Mouse (Mus musculus) intestine, embryonic 15.5 days (tissue): ENCODE data around the gene Snx11. TPM values are rescaled to one million over a fixed set of nuclear protein-coding genes. Genes with fewer than 3 reads are reported as not detected.
"Not testable (repeated sequence)": the region's sequence is repeated elsewhere in the genome, so short reads cannot be mapped to it uniquely, and the experiment has no call there.

Experiments
- ATAC-seq: fragments of 200-750 bp; cut with Nextera tagmentation; 2 replicates; pipeline ENCODE4 v1.8.0; 2017; ENCODE audit warnings: moderate TSS enrichment, moderate library complexity
- H3K27ac ChIP-seq: fragments of 300-500 bp; sonication (generic); 2 replicates; pipeline ENCODE4 v1.5.1; 2015; ENCODE audit warnings: mild to moderate bottlenecking, inconsistent platforms
- H3K27me3 ChIP-seq: fragments of 300-500 bp; sonication (generic); replicated peaks from 2 replicates; pipeline ENCODE4 v1.6.1; 2015; ENCODE audit warnings: inconsistent platforms
- H3K36me3 ChIP-seq: fragments of 300-500 bp; sonication (generic); 2 replicates; pipeline ENCODE4 v1.6.1; 2015; ENCODE audit warnings: inconsistent platforms
- H3K4me1 ChIP-seq: fragments of 300-500 bp; sonication (generic); replicated peaks from 2 replicates; pipeline ENCODE4 v1.6.1; 2015; ENCODE audit warnings: inconsistent platforms
- H3K4me2 ChIP-seq: fragments of 300-500 bp; sonication (generic); replicated peaks from 2 replicates; pipeline ENCODE4 v1.6.1; 2015; ENCODE audit warnings: mild to moderate bottlenecking, inconsistent platforms
- H3K4me3 ChIP-seq: fragments of 300-500 bp; sonication (generic); replicated peaks from 2 replicates; pipeline ENCODE4 v1.5.1; 2015; ENCODE audit warnings: inconsistent platforms
- H3K9ac ChIP-seq: fragments of 300-500 bp; sonication (generic); 2 replicates; pipeline ENCODE4 v1.6.1; 2015; ENCODE audit warnings: inconsistent platforms
- H3K9me3 ChIP-seq: fragments of 300-500 bp; sonication (generic); 2 replicates; pipeline ENCODE4 v1.6.1; 2016; ENCODE audit warnings: inconsistent platforms
- WGBS: fragments of 180-500 bp; shearing (Covaris S2); methylation state at CpG from one replicate; pipeline ENCODE4 v1.1.7; 2015; 5-methylcytosine and 5-hydroxymethylcytosine counted together
- polyA plus RNA-seq: library from polyadenylated mRNA; unstranded; fragments of >200 nt; fragmentation: Nextera tagmentation; extraction: Ambion mirVana; gene quantifications from 2 replicates; pipeline ENCODE4 v1.2.1, GENCODE M21; 2015

Snx11 gene
- polyA plus RNA-seq, 1 experiment from 2014 or later = 14.6 TPM

DNA sequence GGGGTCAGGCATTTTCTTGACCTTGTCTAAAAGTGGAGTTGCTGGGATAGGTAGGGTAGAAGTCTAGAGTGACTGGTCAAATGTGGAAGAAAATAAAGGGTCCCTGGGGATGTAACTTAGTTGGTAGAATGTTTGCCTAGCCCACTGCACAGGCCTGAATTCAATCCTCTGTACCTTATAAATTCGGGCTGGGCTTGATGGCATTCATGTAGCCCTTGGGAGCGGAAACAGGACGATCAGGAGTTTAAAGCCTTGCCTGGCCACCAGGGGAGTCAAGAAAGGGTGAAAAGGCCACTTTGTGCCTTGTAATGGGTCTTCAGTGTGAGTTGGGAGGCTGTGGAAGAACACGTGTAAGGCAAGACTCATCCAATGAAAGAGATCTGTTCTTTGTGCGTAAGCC is 12.6 kb upstream of the Snx11 start:
- H3K4me3 ChIP-seq = peak overlapping the region; percentile 97
- H3K9ac ChIP-seq = peak overlapping the region; percentile 92
- H3K4me1 ChIP-seq = peaks cover 10% of the 10 kb centered on the region
- H3K9me3 ChIP-seq = no peaks in the 10 kb centered on the region
- 0 out of 2 replicates have a peak overlapping the region, but pooled peaks have one; percentile 97 for H3K27ac ChIP-seq
- peak overlapping the region; percentile 66 for H3K4me2 ChIP-seq
- no peaks in the 10 kb centered on the region for H3K36me3 ChIP-seq
- 7% methylated on average over 5 of the region's 5 CpGs for WGBS
- H3K27me3 ChIP-seq = no peaks in the 10 kb centered on the region
- ATAC-seq = no peak

DNA sequence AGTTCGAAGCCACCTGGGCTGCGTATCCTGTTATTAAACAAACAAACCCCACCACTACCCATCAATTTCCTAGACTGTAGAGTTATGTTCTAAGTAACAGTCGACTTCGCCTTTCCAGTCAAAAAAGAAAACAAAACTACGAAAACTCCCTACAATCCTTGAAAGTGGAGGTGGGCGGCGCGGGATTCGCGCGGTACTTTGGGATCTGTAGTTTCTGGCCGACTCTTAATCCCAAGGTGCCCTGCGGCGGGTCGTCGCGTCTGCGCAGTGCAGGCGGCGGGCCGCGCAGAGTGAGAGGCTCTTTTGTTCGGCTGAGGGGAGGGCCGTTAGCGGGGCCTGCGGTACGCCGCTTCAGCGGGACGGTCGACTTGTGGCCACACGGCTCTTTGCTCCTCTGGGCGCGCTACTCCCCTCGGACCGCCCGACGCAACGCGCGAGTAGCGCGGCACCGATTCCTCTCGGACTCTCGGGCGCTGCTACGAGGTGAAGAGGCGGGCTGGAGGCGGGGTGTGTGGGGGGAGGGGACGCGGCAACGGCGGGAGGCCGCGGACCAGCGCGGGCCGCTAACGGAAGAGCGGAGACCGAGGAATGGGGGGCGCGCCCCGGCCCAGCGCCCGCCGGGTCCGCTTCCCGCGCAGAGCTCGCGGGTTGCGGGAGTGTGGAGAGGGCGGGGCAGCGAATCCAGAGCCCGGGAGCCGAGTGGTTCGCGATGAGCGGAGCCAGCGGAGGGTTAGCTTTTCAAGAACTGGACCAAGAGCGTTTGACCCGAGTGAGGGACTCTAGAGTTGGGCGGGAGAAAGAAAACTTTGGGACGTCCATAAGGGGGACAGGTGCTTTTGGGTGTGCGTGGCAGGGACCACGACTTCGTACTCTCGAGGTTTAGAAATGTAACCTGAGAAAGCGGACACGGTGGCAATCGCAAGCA is 11.8 kb upstream of the Snx11 start, which contains the start of gene Cbx1:
Gene Cbx1, plus strand, starts transcription at position 257 of the 925 bp plus-strand sequence.
- Histone ChIP-seq H3K27me3 (no peaks in the 10 kb centered on the region), H3K36me3 (no peaks in the 10 kb centered on the region), H3K27ac (peak within 1 kb of the TSS; percentile 97), H3K9me3 (no peaks in the 10 kb centered on the region), H3K9ac (peak within 1 kb of the TSS; percentile 92), H3K4me1 (peaks cover 10% of the 10 kb centered on the region), H3K4me3 (peak within 1 kb of the TSS; percentile 97), H3K4me2 (peak within 1 kb of the TSS; percentile 66)
- peak; percentile 99 for ATAC-seq
- WGBS = under 1% methylated on average over 92 of the region's 93 CpGs

DNA sequence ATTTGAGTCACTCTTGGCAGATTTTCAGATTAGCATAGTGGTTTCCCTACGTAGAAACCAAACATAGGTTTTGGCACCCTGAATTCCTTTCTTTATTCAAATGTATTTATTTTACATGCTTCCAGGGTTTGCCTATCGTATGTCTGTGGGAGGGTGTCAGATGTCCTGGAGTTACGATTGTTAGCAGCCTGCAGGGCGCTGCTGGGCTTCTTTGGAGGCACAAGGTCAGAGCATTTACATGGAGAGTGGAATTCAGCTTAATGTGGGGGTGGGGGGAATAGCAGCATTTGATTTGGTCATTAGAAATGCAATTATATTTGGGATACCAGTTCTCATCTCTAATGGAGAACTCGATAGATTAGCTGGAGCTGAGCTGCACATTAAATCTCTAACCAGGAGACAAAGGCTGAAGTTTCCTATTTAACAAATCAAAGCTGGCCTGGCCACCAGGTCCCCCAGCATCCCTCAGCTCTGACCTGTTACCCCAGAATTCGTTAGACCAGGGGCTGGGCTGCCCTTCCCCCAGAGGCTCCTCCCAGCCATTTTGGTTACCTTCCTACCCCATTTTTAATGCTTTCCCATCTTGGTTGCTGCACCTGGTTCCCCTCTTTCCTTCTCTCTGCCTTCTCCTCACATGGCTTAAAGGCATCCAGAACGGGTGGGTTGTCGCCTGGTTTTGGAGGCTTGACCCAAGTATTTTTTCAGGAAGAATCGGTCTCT is 9.5 kb upstream of the Snx11 start:
- Histone ChIP-seq H3K4me1 (peaks cover 10% of the 10 kb centered on the region), H3K4me3 (no peak overlapping the region), H3K9me3 (no peaks in the 10 kb centered on the region), H3K27ac (no peak overlapping the region), H3K4me2 (no peak overlapping the region), H3K36me3 (no peaks in the 10 kb centered on the region), H3K9ac (no peak overlapping the region), H3K27me3 (no peaks in the 10 kb centered on the region)
- WGBS = 39% methylated on average over 9 of the region's 9 CpGs
- no peak for ATAC-seq

GRCm38 (mm10) chr11:96784847-96785246 is 7.5 kb upstream of the Snx11 start:
- H3K27me3 ChIP-seq, H3K9me3 ChIP-seq, H3K4me1 ChIP-seq, H3K4me2 ChIP-seq, H3K36me3 ChIP-seq, H3K4me3 ChIP-seq, ATAC-seq, H3K27ac ChIP-seq, H3K9ac ChIP-seq: not testable (repeated sequence)
- WGBS = 17% methylated on average over 7 of the region's 7 CpGs

DNA sequence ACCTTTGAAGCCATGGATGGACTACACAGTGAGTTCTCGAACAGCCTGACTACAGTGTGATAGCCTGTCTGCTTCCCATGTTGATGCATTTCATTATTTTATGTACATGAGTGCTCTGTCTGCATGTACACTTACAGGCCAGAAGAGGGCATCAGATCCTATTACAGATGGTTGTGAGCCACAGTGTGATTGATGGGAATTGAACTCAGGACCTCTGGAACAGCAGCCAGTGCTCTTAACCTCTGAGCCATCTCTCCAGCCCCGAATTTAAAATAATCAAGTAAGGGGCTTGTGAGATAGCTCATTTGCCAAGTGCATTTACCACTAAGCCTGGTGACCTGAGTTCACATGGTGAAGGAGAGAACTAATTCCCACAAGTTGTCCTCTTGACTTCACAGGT is 4.1 kb upstream of the Snx11 start:
- no peaks in the 10 kb centered on the region for H3K9me3 ChIP-seq
- ATAC-seq = no peak
- no peaks in the 10 kb centered on the region for H3K36me3 ChIP-seq
- H3K4me3 ChIP-seq = no peak overlapping the region
- no peak overlapping the region for H3K4me2 ChIP-seq
- no peaks in the 10 kb centered on the region for H3K27me3 ChIP-seq
- WGBS = 64% methylated on average over 2 of the region's 2 CpGs
- peaks cover 4% of the 10 kb centered on the region for H3K4me1 ChIP-seq
- no peak overlapping the region for H3K27ac ChIP-seq
- no peak overlapping the region for H3K9ac ChIP-seq

GRCm38 (mm10) chr11:96780306-96780705 is 2.9 kb upstream of the Snx11 start:
- H3K27me3 ChIP-seq = no peaks in the 10 kb centered on the region
- no peak for ATAC-seq

GRCm38 (mm10) chr11:96778061-96778627 is 785 bp upstream of the Snx11 start:
- 68% methylated on average over 10 of the region's 10 CpGs for WGBS
- H3K36me3 ChIP-seq, ATAC-seq, H3K9me3 ChIP-seq, H3K4me1 ChIP-seq, H3K27me3 ChIP-seq: not testable (repeated sequence)
- Histone ChIP-seq H3K4me2 (peak overlapping the region; percentile 71), H3K27ac (0 out of 2 replicates have a peak overlapping the region, but pooled peaks have one; percentile 63), H3K9ac (peak overlapping the region; percentile 27; the same call in 1 of the 2 replicates), H3K4me3 (peak overlapping the region; percentile 70)

More at GRCm38 (mm10) chr11:96780306-96780705, 2.9 kb upstream of the Snx11 start:
- Histone ChIP-seq H3K9ac (no peak overlapping the region), H3K4me1 (peaks cover 10% of the 10 kb centered on the region), H3K4me3 (no peak overlapping the region), H3K36me3 (no peaks in the 10 kb centered on the region), H3K4me2 (no peak overlapping the region), H3K9me3 (no peaks in the 10 kb centered on the region), H3K27ac (no peak overlapping the region)
- WGBS = 76% methylated on average over 5 of the region's 5 CpGs

DNA sequence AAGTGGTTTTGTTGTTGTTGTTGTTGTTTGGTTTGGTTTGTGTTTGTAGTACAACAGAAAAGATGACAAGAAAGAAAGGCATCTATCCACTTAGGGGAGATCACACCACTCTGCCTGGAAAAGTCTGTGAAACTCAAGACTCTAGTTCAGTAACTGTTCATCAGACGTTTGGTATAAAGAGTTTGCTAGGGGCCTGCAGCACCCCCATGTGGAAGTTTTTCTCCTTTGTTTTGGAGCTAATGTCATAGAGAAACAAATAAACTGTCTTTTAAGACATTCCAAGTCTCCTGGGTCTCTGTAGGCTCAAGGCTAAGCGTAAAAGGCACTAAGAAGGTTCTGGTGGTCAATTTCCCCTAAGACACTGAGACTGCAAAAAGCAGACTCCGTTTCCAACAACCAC is 1.3 kb downstream of the Snx11 start:
- Histone ChIP-seq H3K27ac (no peak overlapping the region), H3K27me3 (no peaks in the 10 kb centered on the region), H3K9me3 (no peaks in the 10 kb centered on the region), H3K4me3 (0 out of 2 replicates have a peak overlapping the region, but pooled peaks have one; percentile 70), H3K9ac (peak overlapping the region; percentile 57), H3K4me2 (peak overlapping the region; percentile 71), H3K36me3 (peaks cover 8% of the 10 kb centered on the region; the same call in 1 of the 2 replicates), H3K4me1 (peaks cover 10% of the 10 kb centered on the region)
- ATAC-seq = no peak
- 45% methylated on average over 3 of the region's 3 CpGs for WGBS

- WGBS = 78% methylated on average over 7 of the region's 7 CpGs
- no peak for ATAC-seq
- Histone ChIP-seq H3K4me3 (no peak overlapping the region), H3K9me3 (no peaks in the 10 kb centered on the region), H3K36me3 (peaks cover 9% of the 10 kb centered on the region), H3K9ac (no peak overlapping the region), H3K4me2 (no peak overlapping the region), H3K4me1 (peaks cover 10% of the 10 kb centered on the region), H3K27me3 (no peaks in the 10 kb centered on the region), H3K27ac (no peak overlapping the region)
Observed at GRCm38 (mm10) chr11:96775665-96776064, 1.7 kb downstream of the Snx11 start.

DNA sequence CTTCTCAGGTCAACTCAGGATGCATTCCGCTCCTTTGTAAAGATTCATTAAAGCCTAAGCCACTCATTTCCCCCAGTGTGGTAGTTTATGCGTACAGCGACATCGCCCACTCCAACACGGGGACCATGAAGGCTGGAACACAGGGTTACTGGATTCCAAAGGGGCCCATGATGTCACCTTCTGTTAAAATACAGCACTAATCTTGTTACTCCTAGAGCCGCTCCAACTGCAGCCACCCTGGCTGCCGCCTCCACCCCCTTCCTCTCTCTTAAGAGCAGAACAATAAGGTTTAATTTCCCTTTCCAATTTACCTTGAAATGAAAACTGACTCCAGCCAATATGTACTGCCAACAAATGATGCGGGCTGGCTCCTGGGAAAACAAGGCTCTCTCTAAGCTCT is 2.3 kb downstream of the Snx11 start:
- H3K27me3 ChIP-seq = no peaks in the 10 kb centered on the region
- ATAC-seq = no peak
- 83% methylated on average over 8 of the region's 8 CpGs for WGBS
- peaks cover 13% of the 10 kb centered on the region for H3K36me3 ChIP-seq
- no peak overlapping the region for H3K9ac ChIP-seq
- H3K4me2 ChIP-seq = no peak overlapping the region
- peaks cover 10% of the 10 kb centered on the region for H3K4me1 ChIP-seq
- H3K4me3 ChIP-seq = no peak overlapping the region
- H3K27ac ChIP-seq = no peak overlapping the region
- H3K9me3 ChIP-seq = no peaks in the 10 kb centered on the region

DNA sequence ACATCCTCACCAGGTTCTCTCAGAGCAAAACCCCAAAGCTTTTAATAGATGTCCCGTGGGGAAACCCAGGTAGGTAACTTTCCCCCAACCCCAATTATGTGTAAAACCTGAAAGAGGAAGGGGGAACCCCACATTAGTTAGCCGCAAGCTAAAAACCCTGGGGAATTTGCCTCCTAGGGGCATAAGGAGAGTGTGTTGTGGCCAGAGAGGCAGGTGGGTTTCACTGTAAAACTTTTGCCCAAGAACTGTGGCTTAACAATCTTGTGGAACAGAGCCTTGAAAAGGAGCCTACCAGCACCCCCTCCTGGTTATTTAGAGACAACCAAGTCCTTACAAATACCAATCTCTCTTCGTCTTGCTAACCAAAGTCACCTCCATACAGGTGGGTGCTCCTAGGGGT is 2.8 kb downstream of the Snx11 start:
- no peak overlapping the region for H3K4me3 ChIP-seq
- H3K4me2 ChIP-seq = no peak overlapping the region
- ATAC-seq = no peak
- no peaks in the 10 kb centered on the region for H3K9me3 ChIP-seq
- no peak overlapping the region for H3K27ac ChIP-seq
- no peak overlapping the region for H3K9ac ChIP-seq
- 84% methylated on average over 3 of the region's 3 CpGs for WGBS
- H3K36me3 ChIP-seq = peaks cover 13% of the 10 kb centered on the region
- peaks cover 10% of the 10 kb centered on the region for H3K4me1 ChIP-seq
- no peaks in the 10 kb centered on the region for H3K27me3 ChIP-seq

DNA sequence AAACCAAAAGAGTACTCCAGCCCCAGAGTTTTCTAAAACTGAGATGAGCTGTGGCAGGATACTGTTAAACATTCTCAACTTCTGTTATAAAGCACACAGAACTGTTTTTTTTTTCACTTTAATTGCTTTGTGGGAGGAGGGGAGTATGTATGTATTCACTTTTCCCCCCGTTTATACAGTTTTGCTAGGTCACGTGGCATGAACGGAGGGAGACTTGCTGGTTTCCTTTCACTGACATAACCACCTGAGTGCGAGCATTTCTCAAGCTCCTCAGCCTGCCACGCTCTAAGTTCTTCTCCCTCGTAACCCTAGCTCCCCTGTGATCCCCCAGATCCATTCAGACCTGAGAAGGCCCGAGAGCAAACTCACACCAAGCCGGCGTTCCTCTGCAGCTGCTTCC is 4.9 kb downstream of the Snx11 start:
- 88% methylated on average over 9 of the region's 9 CpGs for WGBS
- H3K4me1 ChIP-seq = peaks cover 10% of the 10 kb centered on the region
- H3K36me3 ChIP-seq = peaks cover 23% of the 10 kb centered on the region

More for the DNA sequence above, 4.9 kb downstream of the Snx11 start:
- ATAC-seq = no peak
- Histone ChIP-seq H3K9me3 (no peaks in the 10 kb centered on the region), H3K27me3 (no peaks in the 10 kb centered on the region), H3K27ac (no peak overlapping the region), H3K4me2 (no peak overlapping the region), H3K9ac (no peak overlapping the region), H3K4me3 (no peak overlapping the region)
